Mouse (Mus musculus) ovary, postnatal 10 days (tissue): ENCODE measurements around the gene Tnxb.
A peak's percentile ranks its signal among the peaks of the same experiment; 100 is the strongest.

Source experiments
- DNase-seq: peaks from one replicate; pipeline ENCODE4 v3.0.0; 2022; ENCODE audit warnings: low spot score

Tnxb gene

DNA sequence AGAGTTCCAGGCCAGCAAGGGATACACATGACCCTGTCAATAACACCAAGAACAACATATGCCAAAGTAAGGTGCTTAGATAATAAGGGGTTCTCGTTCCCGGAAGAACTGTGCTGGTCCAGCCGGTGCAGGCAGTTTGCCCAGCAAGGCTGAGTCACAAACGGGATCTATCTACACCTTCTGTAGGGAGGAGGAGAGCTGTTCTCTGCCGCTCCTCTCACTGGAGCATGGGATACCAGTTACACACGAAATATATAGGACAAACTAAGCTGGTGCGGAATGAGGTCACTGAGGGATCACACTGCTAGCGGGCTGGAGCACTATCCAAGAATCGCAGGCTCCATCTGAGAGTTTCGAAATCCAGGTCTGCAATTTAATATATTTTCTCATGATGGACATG is 26.4 kb upstream of the Tnxb start:
- DNase-seq: no peak

DNA sequence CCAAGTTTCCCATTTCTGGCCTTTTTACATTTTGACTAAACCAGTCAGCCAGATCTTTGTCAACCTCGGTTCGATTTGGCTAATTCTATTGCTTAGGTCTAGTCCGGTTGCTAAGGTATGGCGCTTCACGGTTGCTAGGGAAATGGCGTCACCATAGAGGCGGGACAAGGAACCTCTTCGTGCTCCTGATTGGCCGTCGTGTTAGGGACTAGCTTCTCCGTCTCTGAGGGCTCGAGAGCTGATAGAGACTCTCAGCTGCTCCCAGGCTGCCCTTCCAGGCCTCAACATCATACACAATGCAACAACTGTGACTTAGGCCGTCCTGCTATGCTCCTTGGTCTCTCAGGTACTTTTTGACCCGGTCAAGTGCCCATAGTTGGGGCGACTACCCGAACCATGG is 25.7 kb upstream of the Tnxb start, which contains the start of gene Fkbpl:
TSS of gene Fkbpl (plus strand) at position 157 of the 400 bp plus-strand sequence.
- peak; percentile 90 for DNase-seq

- no peak for DNase-seq
These were observed 25.0 kb upstream of the Tnxb start for GRCm38 (mm10) chr17:34645256-34645829.

GRCm38 (mm10) chr17:34645831-34646511 is 24.4 kb upstream of the Tnxb start:
- no peak for DNase-seq

DNA sequence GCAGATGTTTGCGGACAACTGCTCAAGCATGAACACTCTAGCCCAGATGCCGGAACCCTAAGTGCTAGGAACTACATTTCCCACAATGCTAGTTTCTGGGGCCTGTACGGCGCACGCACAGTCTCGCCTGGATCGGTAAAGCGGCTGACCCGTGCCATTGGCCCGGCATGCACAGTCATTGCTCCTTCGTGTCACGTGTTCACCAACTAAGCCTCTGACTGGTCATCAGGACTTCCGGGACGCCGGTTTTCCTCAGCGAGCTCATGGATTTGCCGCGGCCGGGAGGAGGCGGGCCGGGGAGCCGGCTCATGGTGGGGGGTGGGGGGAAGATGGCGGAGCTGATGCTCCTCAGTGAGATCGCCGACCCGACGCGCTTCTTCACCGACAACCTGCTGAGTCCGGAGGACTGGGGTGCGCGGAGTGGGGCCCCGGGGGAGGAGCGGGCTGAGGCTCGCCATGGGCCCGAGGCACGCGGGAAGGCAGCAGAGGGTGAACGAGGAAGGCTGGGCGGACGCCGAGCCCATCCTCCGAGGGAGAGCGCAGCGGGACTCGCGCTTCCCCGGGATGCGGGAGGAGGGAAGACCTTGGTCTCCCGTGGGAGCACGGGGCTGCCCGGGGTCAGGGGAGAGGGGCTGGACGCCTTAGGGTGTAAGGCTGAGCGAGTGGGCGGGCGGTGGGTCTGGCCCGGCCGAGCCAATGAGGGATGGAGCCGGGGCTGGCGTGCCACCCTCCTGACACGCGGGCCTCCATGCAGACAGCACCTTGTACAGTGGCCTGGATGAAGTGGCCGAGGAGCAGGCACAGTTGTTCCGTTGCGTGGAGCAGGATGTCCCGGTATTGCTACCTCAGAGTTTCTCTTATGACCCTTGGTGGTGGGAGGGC is 23.2 kb upstream of the Tnxb start, which contains the start of gene Atf6b:
TSS of gene Atf6b (plus strand) at position 241 of the 882 bp plus-strand sequence.
- peak; percentile 66 for DNase-seq

GRCm38 (mm10) chr17:34648141-34648890 is 22.0 kb upstream of the Tnxb start:
- DNase-seq: no peak

GRCm38 (mm10) chr17:34649106-34649864 is 21.1 kb upstream of the Tnxb start:
- no peak for DNase-seq

DNA sequence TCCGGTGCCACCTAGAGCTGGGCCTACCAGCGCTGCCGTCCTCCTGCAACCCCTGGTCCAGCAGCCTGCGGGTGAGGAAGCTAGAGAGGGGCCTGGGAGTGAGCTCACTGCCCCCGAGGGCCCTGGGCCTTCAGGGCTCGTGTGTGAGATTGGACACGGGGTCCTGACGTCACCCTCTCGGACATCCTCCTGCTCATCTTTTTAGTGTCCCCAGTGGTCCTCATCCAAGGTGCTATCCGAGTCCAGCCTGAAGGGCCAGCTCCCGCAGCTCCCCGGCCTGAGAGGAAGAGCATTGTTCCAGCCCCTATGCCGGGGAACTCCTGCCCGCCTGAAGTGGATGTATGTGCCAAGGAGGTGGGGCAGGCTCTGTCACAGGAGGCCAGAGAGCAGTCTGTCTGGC is 19.6 kb upstream of the Tnxb start:
- no peak for DNase-seq

DNA sequence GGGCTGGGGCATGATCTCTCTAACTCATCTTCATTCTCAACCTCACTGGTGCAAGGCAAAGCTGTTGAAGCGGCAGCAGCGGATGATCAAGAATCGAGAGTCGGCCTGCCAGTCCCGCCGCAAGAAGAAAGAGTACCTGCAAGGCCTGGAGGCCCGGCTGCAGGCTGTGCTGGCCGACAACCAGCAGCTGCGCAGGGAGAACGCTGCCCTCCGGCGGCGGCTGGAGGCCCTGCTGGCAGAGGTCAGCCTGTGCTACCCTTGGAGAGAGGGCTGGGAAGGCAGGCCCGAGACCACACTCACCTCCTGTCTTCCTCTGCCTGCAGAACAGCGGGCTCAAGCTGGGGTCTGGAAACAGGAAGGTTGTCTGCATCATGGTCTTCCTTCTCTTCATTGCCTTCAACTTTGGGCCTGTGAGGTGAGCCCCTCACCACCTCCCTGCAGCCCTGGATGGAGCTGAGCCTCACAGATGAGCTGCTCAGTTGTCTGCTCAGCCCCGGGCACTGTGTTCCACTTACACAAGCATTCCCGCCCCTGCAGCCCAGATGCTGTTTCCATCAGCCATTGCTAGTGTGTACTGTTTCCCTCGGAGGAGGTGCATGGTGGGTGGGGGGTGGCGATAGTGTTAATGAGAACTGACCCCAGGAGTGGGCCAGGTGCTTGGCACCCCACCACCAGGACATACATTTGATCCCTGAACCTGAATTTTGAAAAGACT is 18.7 kb upstream of the Tnxb start:
- DNase-seq: no peak

DNA sequence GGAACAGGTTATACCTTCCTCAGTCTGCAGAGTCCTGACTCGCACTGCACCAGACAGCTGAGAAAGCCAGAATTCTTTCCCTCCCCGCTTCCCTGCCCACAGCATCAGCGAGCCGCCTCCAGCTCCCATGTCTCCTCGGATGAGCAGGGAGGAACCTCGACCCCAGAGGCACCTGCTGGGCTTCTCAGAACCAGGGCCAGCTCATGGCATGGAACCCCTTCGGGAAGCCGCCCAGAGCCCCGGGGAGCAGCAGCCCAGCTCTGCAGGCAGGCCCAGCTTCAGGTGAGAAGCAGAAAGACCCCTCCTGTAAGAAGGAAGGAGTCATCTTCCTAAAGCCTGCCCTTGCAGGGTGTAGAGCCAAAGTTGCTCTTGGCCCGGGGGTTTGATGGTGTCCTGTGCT is 17.8 kb upstream of the Tnxb start:
- no peak for DNase-seq

GRCm38 (mm10) chr17:34652985-34653384 is 17.4 kb upstream of the Tnxb start:
- DNase-seq: no peak

DNA sequence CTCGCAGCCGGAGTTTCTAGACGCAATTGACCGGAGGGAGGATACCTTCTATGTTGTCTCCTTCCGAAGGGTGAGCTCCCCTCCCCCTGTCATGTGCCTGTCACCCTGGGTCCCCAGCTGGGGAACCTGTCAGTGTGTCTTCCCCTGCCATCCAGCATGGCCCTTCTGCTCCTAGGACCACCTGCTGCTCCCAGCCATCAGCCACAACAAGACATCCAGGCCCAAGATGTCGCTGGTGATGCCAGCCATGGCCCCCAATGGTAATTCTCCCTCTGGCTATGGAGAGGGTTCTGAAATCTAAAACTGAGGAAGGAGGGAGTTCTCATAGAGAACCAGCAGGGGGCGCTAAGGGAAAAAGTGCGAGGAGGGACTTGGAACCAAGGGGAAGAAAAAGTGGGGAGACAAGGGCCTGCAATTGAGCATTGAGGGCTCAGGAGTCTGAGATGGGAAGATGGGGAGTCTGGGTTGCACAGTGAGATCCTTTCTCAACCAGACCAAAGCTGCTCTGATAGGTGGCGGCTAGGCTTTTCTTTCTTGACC is 16.5 kb upstream of the Tnxb start:
- DNase-seq: no peak

DNA sequence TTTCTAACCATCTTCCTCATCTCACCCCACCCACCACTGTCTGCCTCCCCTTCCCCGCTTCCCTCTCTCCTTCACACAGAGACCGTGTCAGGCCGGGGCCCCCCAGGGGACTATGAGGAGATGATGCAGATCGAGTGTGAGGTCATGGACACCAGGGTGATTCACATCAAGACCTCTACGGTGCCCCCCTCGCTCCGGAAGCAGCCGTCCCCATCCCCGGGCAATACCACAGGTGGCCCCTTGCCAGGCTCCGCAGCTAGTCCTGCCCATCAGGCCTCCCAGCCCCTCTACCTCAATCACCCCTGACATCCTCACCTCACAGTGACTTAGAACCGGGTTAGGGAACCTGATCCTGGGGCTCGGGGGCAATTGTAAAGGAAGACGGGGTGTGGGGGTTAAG is 15.9 kb upstream of the Tnxb start:
- DNase-seq: no peak

DNA sequence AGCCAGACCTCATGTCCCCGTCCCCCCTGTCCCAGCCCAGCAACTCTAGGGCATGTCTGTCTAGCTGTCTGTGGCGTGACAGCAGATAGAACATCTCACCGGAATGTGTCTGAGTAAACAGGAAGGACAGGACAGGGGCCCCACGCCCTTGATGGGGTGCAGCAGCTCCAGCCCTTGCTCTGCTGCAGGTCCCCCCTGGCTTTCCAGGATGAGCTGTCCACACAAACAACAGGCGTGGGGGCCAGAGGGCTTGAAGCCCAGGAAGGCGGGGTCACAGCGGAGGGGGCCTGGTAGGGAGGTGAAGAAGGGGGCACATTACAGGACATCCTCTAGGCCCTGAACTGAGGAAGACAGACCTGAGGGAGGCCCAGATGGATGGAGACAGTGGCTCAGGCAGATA is 15.2 kb upstream of the Tnxb start:
- peak; percentile 58 for DNase-seq

DNA sequence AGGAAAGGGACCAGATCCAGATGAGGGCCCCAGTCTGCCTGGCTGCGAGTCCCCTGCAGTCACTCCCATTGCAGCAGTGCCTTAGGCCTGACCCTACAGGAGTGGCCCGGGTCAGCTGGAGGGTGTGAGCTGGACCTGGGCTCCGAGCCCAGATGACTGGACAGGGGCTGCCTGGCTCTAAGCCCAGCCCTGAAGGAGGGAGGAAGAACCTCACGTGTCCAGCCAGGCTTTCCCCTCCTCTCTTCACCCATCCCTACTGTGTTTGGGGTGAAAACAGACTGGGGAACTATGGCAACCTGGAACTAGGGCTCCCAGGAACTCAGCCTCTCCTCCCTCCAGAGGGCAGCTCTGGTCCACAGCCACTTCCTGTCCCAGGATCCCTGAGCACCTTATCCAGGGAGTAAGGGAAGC is 14.7 kb upstream of the Tnxb start:
- peak; percentile 65 for DNase-seq

GRCm38 (mm10) chr17:34656666-34657065 is 13.7 kb upstream of the Tnxb start:
- DNase-seq: no peak

DNA sequence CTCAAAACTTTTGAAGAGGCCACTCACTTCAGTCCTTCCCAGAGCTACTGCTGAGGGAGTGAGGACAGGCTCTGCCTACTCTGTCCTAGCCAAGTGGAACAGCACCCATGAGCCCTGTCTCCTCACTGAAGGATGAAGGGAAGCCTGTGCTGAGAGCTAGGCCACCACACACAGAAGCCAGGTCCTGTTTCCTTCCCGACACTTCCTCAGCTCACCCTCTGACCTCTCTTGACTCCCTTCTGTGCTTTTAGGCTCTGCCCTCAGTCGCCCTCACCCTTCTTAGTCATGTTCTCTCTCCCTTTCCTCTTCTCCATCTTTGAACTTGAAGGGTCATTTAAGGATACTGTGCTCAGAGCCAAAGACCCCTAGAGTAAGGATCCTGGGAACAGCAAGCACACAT is 13.1 kb upstream of the Tnxb start:
- DNase-seq: no peak

DNA sequence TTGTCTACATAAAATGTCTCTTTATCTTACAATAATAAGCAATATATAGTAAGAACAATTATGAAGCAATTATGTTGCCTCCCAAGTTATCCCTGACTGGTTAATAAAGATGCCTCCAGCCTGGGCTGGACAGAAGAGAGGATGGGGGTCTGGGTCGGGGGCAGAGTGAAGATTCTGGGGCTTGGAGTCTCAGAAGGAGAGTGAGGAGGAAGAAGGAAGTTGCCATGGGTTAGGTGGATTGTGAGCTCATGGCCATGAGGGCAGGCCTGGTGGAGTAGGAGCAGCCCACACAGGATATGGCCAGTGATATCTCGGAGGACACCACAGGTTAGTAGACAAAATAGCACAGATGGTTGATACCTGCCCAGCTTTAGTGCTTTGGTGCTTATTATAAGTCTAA is 12.2 kb upstream of the Tnxb start:
- no peak for DNase-seq

DNA sequence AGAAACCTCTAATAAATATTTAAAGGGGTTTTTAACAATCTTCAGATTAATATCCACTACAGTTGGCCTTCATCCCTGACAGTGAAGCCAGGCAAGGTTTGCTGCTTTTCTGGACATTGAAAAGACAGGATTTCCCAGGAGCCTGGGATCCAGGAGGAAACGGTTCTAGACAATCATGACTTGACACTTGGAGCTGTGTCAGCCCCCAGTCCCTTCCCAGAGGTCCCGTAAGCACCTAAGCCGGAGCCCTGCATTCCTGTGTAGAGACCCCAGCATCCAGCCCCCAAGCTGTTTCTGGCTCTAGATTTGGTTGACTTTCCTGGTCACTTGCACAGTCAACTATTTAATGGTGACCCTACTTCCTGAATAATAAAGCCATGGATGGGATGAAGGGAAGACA is 11.7 kb upstream of the Tnxb start:
- no peak for DNase-seq

- no peak for DNase-seq
These were observed 11.0 kb upstream of the Tnxb start for GRCm38 (mm10) chr17:34659181-34659896.
